Mouse (Mus musculus) hindbrain, embryonic 11.5 days (tissue): ENCODE measurements around the gene Gm4869. TPM values are rescaled to one million over a fixed set of nuclear protein-coding genes. Genes with fewer than 3 reads are reported as not detected.

Source experiments
- ATAC-seq: fragments of 200-750 bp; cut with Nextera tagmentation; 2 replicates; pipeline ENCODE4 v1.8.0; 2017; ENCODE audit warnings: mild to moderate bottlenecking, moderate TSS enrichment, moderate library complexity; ENCODE audit not compliant: low FRiP score
- DNase-seq: peaks from one replicate; pipeline ENCODE4 v3.0.0-alpha.2; 2015; ENCODE audit warnings: low spot score
- H3K27ac ChIP-seq: fragments of 300-500 bp; sonication (generic); 2 replicates; pipeline ENCODE4 v1.5.1; 2014; ENCODE audit warnings: mild to moderate bottlenecking, low read depth, low read length
- H3K27me3 ChIP-seq: fragments of 300-500 bp; sonication (generic); 2 replicates; pipeline ENCODE4 v1.6.1; 2014; ENCODE audit warnings: mild to moderate bottlenecking, low read length, moderate library complexity, mixed read lengths; ENCODE audit not compliant: control insufficient read depth, insufficient read depth
- H3K36me3 ChIP-seq: fragments of 300-500 bp; sonication (generic); 2 replicates; pipeline ENCODE4 v1.6.1; 2014; ENCODE audit warnings: mild to moderate bottlenecking, low read length, moderate library complexity, mixed read lengths; ENCODE audit not compliant: control insufficient read depth, insufficient read depth
- H3K4me1 ChIP-seq: fragments of 300-500 bp; sonication (generic); replicated peaks from 2 replicates; pipeline ENCODE4 v1.6.1; 2014; ENCODE audit warnings: low read length, mixed read lengths; ENCODE audit not compliant: control insufficient read depth, insufficient read depth
- H3K4me2 ChIP-seq: fragments of 300-500 bp; sonication (generic); replicated peaks from 2 replicates; pipeline ENCODE4 v1.6.1; 2014; ENCODE audit warnings: mild to moderate bottlenecking, low read depth, low read length
- H3K4me3 ChIP-seq: fragments of 300-500 bp; sonication (generic); 2 replicates; pipeline ENCODE4 v1.5.1; 2014; ENCODE audit warnings: low read depth, low read length
- H3K9ac ChIP-seq: fragments of 300-500 bp; sonication (generic); 2 replicates; pipeline ENCODE4 v1.6.1; 2014; ENCODE audit warnings: low read depth, low read length
- H3K9me3 ChIP-seq: fragments of 300-500 bp; sonication (generic); 2 replicates; pipeline ENCODE4 v1.6.1; 2016; ENCODE audit warnings: low read length; ENCODE audit not compliant: control insufficient read depth
- WGBS: fragments of 180-500 bp; shearing (Covaris S2); extraction: QIAGEN DNeasy Blood & Tissue Kit; methylation state at CpG from one replicate; pipeline ENCODE4 v1.1.7; 2014; 5-methylcytosine and 5-hydroxymethylcytosine counted together
- polyA plus RNA-seq: library from polyadenylated mRNA; unstranded; fragments of >200 nt; fragmentation: Nextera tagmentation; extraction: Ambion mirVana; gene quantifications from 2 replicates; pipeline ENCODE4 v1.2.1, GENCODE M21; 2014

Gm4869 gene
- polyA plus RNA-seq, 1 experiment from 2014 or later: 0.08 TPM

DNA sequence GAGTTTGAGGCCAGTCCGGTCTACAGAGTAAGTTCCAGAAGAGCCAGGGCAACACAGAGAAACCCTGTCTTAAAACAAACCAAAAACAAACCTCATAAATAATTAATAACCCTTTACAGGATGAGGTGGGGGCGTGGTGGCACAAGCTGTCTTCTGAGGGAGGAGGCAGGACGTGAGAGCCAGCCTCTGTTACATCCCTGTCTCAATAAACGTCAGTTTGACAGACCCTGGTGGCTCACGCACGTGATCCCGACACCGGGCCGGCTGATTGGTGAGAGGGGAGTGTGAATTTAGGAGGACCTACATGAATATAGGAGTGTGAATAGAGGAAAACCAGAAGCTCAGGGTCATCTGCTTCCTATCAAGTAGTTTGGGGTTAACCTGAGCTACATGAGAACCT, 63.8 kb downstream of the Gm4869 start:
- Histone ChIP-seq H3K9me3 (no peaks in the 10 kb centered on the region), H3K4me3 (no peak overlapping the region), H3K4me2 (no peak overlapping the region), H3K4me1 (peaks cover 9% of the 10 kb centered on the region), H3K27ac (no peak overlapping the region), H3K9ac (no peak overlapping the region), H3K36me3 (no peaks in the 10 kb centered on the region), H3K27me3 (no peaks in the 10 kb centered on the region)
- ATAC-seq: no peak
- WGBS: 62% methylated on average over 9 of the region's 9 CpGs
- DNase-seq: peak; percentile 33

DNA sequence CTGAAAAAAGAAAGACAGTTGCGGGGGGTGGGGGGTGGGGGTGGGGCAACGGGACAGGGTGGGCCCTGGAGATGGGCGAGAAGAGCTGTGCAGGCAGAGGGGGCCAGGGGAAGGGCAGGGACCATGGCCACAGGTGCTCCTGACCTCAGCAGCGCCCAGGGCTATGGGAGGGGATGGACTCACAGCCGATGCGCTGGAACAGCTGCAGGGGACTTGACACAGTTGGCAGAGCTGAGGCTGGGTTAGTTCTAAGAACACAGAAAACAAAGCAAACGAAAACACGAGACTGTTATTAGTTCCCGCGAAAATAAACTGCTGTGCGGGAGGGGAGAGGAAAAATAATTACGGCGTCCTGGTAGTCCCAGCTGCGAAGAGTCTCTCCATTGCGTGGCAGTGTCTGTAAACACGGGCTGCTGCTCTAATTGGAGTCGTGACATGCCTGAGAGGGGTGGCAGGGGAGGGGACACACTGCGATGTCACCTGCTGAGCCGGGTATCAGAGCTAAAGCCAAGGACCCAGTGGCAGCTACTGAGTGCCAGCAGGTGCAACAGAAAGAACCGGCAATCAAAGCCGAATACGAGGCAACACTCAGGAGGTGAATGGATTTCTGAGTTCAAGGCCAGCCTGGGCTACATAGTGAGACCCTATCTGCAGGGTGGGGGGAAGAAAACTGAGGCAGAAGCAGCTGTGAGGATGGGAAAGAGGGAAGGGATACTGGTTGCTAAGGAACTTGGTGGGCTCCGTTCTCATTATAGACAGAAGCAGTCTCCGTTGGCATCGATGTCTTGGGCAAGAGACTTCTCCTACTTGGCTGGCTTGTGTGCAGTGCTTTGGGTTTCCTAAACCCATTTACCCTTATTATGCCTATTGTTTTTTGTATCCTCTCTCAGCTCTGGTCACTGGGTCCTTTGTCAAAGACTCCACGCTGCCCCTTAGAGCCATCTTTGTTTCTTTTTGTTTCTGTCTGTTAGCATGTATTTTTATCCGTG, 64.9 kb downstream of the Gm4869 start:
- Histone ChIP-seq H3K4me2 (no peak overlapping the region), H3K4me1 (peaks cover 9% of the 10 kb centered on the region)
- 54% methylated on average over 27 of the region's 27 CpGs for WGBS

DNA sequence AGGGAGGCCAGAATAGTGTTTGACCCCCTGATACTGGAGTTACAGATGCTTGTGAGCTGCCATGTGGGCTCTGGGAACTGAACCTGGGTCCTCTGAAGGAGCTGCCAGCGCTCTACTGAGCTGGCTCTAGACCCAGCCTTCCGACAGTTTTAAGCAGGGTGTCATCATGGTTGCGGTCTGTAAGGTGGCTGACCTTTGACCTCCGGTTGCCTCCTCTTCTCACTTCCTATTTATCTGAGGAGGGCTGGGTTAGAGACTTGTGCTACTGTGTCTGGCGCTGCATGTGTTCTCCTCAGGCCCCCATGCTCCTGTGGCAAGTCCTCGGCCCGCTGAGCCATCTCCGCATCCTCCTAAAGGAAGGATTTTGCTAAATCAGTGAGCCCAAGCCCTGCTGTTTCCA, 68.5 kb downstream of the Gm4869 start:
- WGBS: 77% methylated on average over 8 of the region's 8 CpGs

More for the DNA sequence above, 64.9 kb downstream of the Gm4869 start:
- Histone ChIP-seq H3K4me3 (no peak overlapping the region), H3K9me3 (no peaks in the 10 kb centered on the region), H3K9ac (no peak overlapping the region), H3K27ac (0 out of 2 replicates have a peak overlapping the region, but pooled peaks have one; percentile 24), H3K27me3 (no peaks in the 10 kb centered on the region), H3K36me3 (no peaks in the 10 kb centered on the region)
- DNase-seq: no peak
- no peak for ATAC-seq

DNA sequence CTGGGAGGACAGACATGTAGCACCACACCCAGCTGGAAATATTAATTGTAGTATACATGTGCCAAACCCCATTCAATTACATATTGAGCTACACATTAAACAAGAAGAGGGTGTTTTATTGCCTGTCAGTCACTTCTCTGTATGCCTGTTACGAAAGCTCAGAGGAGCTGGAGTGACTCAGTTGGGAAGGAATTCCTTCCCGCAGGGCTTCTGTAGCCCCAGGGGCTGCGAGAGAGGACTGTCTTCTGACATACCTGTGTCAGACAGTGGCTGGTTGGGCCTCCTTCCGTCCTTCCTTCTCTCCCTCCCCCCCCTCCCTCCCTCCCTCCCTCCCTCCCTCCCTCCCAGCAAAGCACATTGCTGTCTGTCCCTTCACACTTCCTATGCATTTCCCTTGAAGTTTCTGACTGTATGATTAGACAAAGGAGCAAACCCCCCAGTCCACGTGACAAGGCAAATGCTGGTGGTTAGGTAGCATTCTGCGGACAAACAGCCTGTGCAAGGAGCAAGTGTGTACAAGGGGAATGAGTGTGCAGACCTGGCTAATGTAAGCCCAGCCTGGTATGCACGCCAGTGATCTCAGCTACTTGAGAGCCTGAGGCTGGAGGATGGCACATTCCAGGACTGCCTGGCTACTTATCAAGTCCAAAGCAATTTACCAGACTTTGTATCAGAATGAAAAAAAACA, 69.5 kb downstream of the Gm4869 start:
- H3K27me3 ChIP-seq: no peaks in the 10 kb centered on the region
- H3K36me3 ChIP-seq: no peaks in the 10 kb centered on the region
- no peak for ATAC-seq
- no peak overlapping the region for H3K4me3 ChIP-seq
- DNase-seq: no peak
- WGBS: 55% methylated on average over 7 of the region's 7 CpGs
- no peak overlapping the region for H3K9ac ChIP-seq
- H3K27ac ChIP-seq: no peak overlapping the region
- no peaks in the 10 kb centered on the region for H3K4me1 ChIP-seq
- no peaks in the 10 kb centered on the region for H3K9me3 ChIP-seq
- H3K4me2 ChIP-seq: no peak overlapping the region

More for the DNA sequence above, 68.5 kb downstream of the Gm4869 start:
- Histone ChIP-seq H3K36me3 (no peaks in the 10 kb centered on the region), H3K4me1 (no peaks in the 10 kb centered on the region; the same call in 1 of the 2 replicates), H3K9me3 (no peaks in the 10 kb centered on the region), H3K9ac (no peak overlapping the region), H3K4me3 (no peak overlapping the region), H3K27me3 (no peaks in the 10 kb centered on the region), H3K4me2 (no peak overlapping the region), H3K27ac (no peak overlapping the region)
- DNase-seq (no peak), ATAC-seq (no peak)

DNA sequence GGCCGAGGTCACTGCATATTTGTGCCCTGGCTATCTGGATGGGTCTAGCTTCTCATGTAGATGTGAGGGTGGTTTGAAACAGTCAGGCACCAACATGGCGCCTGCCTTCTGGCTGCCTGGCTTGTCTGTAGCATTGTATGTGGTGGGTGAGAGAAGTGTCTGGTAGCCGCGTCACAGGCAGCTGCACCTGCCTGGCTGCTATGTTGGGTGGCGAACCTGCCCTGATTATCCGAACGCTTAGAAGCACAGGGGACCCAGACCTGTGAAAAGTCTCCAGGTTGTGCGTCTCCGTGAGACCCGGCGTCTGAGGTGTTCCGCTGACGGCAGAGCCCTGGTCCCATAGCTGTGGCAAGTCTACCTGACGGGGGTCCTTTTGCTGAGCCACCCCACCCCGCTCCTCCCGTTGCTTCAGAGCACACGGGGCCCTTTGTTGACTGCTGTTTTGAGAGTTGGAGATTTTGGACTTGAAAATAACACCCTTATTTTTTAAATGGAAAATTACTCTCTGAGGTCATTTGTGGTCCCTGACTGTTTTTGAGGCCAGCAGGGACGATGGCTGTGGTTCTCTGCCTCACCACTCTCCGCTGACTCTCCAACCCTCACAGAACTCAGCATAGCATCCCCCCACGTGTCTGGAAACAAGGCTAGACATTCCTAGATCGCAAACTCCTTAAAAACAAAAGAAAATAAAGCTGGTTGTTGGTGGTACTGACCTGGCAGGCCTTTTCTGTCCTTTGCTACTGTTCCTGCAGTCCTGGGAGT, 71.9 kb downstream of the Gm4869 start:
- H3K27ac ChIP-seq: no peak overlapping the region
- DNase-seq (no peak), ATAC-seq (no peak)
- no peaks in the 10 kb centered on the region for H3K36me3 ChIP-seq
- 91% methylated on average over 21 of the region's 21 CpGs for WGBS
- no peaks in the 10 kb centered on the region for H3K9me3 ChIP-seq
- no peak overlapping the region for H3K9ac ChIP-seq
- no peaks in the 10 kb centered on the region for H3K27me3 ChIP-seq
- no peak overlapping the region for H3K4me2 ChIP-seq
- no peaks in the 10 kb centered on the region for H3K4me1 ChIP-seq
- H3K4me3 ChIP-seq: no peak overlapping the region

DNA sequence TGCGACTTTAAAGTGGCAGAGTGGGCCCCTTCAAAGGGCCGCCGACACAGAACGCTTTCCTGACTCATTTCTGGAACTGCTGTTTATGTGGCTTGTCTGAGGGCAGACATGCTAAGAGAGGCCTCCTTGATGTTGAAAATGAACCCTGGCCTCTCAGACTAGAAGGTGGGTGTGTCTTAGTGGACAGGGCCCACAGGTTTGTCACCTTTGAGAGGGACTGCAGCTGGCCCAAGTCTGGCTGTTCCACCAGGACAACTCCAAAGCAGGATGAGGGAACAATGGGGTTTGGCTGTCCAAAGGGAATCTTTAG, 72.4 kb downstream of the Gm4869 start:
- Histone ChIP-seq H3K4me2 (no peak overlapping the region), H3K27ac (no peak overlapping the region), H3K27me3 (no peaks in the 10 kb centered on the region), H3K4me3 (no peak overlapping the region), H3K36me3 (no peaks in the 10 kb centered on the region), H3K9me3 (no peaks in the 10 kb centered on the region), H3K9ac (no peak overlapping the region), H3K4me1 (no peaks in the 10 kb centered on the region)
- ATAC-seq: no peak
- no peak for DNase-seq
- 90% methylated on average over 4 of the region's 4 CpGs for WGBS

DNA sequence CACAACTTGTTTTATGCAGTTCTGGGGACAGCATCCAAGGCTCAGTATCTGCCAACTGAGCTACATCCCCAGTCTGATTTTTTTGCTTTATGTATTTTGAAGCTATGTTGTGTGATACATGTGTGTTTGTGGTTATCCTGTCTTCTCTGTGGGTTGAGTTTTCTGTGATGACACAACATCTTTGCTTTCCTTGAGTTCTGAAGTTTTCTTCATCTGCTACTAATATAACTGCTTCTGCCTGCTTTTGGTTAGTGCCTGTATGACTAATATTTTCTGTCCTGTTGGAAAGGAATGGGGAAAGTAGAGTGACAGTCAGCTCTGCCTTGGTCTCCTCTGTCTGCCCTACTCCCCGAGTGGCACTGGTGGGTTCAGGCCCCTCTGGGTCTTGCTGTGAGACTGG, 75.8 kb downstream of the Gm4869 start:
- DNase-seq: no peak
- no peak overlapping the region for H3K4me3 ChIP-seq
- H3K9me3 ChIP-seq: no peaks in the 10 kb centered on the region
- no peaks in the 10 kb centered on the region for H3K4me1 ChIP-seq
- WGBS: 72% methylated on average over 1 of the region's 1 CpGs
- H3K9ac ChIP-seq: no peak overlapping the region
- H3K27ac ChIP-seq: no peak overlapping the region
- ATAC-seq: no peak
- no peaks in the 10 kb centered on the region for H3K27me3 ChIP-seq
- H3K36me3 ChIP-seq: peaks cover 6% of the 10 kb centered on the region; the same call in 1 of the 2 replicates
- no peak overlapping the region for H3K4me2 ChIP-seq

DNA sequence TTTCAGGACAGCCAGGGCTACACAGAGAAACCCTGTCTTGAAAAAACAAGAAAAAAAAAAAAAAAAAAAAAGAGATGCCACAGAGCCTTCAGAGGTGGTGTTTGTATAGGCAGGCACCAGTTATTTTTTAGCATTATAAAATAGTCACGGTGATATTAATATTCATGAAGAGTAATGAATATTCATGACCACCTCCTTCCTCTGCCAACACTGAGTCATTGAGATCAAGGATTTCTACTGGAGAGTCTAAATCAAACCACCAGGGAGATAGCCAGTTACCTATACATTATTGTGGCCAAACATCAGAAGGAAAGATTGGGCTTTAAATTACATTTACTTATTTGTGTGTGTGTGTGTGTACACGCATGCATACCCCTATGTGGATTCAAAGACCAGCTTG, 81.3 kb downstream of the Gm4869 start:
- Histone ChIP-seq H3K9me3 (no peaks in the 10 kb centered on the region), H3K9ac (no peak overlapping the region), H3K4me1 (no peaks in the 10 kb centered on the region), H3K4me3 (no peak overlapping the region), H3K36me3 (peaks cover 6% of the 10 kb centered on the region; the same call in 1 of the 2 replicates), H3K27me3 (no peaks in the 10 kb centered on the region), H3K4me2 (no peak overlapping the region), H3K27ac (no peak overlapping the region)
- DNase-seq (no peak), ATAC-seq (no peak)
- WGBS: 82% methylated on average over 2 of the region's 2 CpGs
